Mouse (Mus musculus) kidney, adult 9 months (tissue): ENCODE results near the gene Rbbp4.
"Not testable (repeated sequence)": the region's sequence is repeated elsewhere in the genome, so short reads cannot be mapped to it uniquely, and the experiment has no call there.

Experiments
- DNase-seq: peaks from one replicate; pipeline ENCODE4 v3.0.0; 2022

Rbbp4 gene

DNA sequence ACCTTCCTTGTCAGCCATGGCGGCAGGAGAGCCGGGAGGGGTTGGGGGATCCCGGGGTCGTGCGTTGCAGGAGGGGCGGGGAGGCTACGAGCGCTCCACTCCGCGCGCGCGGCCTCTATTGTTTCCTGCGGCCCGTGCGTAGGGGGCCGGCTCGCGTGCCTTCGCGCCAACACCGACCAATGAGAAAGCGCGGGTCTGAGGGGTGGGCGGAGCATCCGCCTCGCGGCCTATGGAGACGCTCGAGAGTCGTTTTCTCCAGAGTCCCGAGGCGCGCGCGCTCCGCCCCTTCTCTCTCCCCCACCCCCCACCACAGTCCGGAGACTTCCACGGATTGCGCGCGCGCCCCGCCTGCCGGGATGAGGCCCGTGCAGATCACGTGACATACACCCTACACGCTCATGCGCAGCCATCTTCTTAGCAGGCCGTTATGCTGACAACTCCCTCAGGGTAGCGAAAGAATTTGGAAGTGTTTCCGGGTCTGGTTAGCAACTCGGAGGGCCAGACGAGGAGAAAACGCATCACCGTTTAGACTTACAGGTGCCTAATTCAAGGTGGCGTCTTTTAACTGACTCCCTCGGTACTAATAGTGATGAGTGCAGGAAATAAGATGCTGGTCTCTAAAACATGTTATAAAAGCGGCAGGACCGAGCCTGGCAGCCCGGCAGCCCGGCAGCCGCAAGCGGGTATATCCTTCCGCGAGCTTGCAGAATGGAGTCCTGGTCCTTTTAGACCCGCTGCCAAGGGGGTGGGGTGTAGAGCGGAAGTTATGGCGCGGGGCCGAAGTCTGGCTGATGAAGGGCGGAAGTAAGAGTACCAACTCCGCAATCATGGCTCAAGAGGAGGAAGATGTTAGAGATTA is at the start of gene Rbbp4, which contains the start of gene Zbtb8os:
Gene Rbbp4, minus strand, starts transcription at position 155 of the 859 bp plus-strand sequence.
Gene Zbtb8os, plus strand, starts transcription at position 480 of the 859 bp plus-strand sequence.
- peak; percentile 97 for DNase-seq

DNA sequence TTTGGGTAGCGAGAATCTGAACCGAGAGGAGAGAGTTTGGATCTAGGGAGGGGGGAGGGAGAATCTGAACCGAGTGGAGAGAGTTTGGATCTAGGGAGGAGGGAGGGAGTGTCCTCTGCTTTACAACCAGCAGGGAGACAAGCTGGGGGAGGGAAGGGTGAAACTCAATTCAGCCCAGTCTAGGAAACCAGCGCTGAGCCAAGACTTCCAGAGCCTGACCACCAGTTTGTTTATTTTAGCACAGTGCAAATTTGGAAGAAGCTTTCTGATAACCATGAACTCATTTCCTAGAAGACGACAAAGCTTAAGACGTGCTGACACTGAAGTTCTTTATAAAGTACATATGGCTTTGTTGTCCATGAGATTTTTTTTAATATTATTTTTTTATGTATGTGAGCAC is 49.3 kb upstream of the Rbbp4 start:
- DNase-seq: peak; percentile 40

- DNase-seq: no peak
Measured at GRCm38 (mm10) chr4:129383586-129383985, 48.4 kb upstream of the Rbbp4 start.

DNA sequence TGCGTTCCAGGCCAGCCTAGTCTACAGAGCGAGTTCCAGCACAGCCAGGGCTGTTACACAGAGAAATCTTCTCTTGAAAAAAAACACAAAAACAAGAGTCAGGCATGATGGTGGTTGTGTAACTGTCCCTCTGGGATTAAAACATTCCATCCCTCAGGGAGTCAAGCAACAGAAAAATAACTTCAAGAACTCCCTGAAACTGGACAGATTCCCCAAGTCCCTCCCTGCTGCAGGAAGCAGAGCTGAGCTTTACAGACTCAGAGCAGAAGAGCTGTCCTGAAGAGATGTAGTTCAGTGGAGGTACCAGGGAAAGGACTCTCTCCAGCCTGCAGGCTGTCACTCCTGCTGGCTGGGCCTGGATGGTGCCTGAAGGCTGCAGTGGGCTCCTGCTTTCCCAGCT is 47.3 kb upstream of the Rbbp4 start:
- DNase-seq: peak; percentile 31

DNA sequence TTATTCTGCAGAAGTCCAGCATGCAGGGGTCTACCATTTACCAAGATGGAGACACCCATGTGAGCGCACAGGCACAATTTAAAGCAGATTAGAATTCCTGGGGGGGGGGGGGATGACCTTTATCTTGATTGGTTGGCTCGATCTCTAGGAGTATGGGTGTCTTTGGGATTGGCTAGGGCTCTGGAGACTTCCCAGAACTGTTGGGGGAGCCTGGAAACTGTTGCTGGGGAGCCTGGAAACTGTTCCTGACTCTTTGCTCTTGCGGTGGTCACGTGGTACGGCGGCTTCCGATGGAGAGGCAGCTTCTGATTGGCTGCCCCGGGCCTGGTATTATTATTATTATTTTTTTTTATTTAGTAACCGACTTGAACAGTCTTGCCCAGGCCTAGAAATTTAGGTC is 46.9 kb upstream of the Rbbp4 start:
- DNase-seq: no peak

DNA sequence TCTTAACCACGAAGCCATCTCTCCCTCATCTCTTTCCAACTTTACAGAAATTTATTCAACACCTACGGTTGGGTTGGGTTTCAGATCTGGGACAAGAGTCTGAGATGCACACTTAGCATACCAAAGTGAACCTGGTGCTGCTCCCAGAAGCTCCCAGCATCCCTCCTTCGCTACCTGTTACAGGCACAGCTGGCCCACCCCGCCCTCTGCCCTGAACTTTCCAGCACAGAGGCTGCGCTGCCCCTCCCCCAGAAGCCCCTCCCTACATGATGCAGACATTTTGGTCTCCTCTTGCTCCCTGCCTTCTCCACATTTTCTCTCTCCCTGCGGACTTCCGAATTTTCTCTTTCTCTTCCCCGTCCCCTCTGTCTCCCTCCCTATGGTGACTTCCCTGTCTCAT is 46.0 kb upstream of the Rbbp4 start:
- no peak for DNase-seq

GRCm38 (mm10) chr4:129379805-129380204 is 44.6 kb upstream of the Rbbp4 start:
- no peak for DNase-seq

DNA sequence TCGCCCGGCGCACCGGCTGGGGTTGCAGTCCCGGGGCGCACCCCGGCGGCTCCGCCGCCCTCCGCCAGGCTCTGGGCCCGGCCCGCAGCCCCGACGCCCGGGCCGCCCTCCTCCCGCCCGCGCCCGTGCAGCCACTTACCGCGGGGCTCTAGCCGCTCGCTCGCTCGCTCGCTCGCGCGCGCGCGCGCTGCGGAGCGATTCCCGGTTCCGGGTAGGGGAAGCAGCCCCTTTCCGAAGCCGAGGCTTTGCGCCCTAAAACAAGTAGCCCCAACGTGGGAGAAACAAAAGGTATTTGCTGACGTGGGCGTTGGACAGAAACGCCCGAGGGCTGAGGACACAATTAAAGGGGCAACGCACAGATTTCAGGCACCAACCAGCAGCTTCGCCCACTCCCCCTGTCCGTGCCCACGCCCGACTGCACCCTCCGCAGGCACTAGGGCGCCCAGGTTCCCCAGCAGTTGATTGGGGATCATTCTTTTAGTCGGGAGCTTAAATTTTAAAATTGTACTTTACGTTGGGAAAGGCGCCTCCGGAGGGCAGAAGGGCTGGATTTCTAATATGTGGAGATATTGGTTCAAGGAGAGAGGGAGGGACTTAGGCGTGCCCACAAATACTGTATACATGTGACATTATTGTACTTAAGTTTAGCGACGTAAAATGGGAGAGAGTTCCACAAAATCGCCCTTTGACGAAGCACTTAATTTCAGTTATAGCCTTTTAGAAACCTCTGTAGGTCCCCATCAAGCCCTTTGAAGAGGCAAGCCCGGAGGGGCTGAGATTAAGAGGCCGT is 42.6 kb upstream of the Rbbp4 start, which contains the start of gene Zbtb8a:
Gene Zbtb8a, minus strand, starts transcription at position 516 of the 790 bp plus-strand sequence.
- DNase-seq: peak; percentile 43

GRCm38 (mm10) chr4:129376961-129377545 is 41.9 kb upstream of the Rbbp4 start:
- DNase-seq: peak; percentile 44

GRCm38 (mm10) chr4:129375821-129376220 is 40.7 kb upstream of the Rbbp4 start:
- no peak for DNase-seq

- DNase-seq: no peak
Measured at GRCm38 (mm10) chr4:129375000-129375399, 39.8 kb upstream of the Rbbp4 start.

- DNase-seq: no peak
Measured at GRCm38 (mm10) chr4:129374219-129374755, 39.1 kb upstream of the Rbbp4 start.

DNA sequence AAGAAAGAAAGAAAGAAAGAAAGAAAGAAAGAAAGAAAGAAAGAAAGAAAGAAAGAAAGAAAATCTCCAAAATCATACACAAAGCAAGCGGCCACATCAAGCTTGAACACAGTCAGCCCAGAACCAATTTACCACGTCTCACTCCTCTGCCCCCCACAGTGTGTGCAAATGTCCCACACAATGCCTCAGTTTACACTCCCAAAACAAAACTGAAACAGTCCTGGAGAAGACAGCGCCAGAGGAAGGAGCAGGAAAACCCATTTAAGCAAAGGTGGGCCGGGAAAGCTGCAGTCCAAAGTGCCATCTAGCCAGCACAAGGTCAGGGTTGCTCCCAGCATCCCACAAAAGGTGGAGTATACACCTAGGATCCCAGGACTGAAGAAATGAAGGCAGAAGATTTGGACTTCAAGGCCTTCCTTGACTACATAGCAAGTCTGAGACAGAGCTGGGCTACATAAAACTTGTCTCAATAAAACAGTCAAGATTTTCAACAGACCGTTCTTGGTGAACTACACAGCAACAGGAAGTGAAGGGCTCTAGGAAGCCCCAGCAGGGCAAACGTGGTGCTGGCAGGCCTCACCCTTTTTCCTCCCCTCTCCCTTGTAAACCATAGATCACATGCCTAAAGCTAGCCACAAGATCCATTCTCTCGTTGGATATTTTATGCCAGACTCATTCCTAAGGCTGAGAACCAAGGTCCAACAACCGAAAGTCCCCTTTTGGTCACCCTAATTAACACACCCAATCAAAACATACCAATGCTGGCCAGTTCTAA is 38.2 kb upstream of the Rbbp4 start:
- no peak for DNase-seq

DNA sequence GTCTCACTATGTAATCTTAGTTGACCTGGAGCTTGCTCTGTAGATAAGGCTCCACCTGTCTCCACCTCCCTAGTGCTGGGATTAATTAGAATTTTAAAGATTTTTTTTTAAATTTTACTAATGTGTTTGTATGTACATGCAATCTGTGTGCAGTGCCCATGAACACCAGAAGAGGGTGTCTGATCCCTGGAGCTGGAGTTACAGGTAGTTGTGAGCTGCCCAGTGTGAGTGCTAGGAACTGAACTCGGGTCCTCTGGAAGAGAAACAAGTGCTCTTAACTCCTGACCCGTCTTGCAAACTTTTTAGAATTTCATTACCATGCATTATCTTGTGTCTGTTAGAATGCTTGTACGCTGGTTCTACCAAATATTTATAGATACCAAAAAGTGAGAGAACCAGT is 36.2 kb upstream of the Rbbp4 start:
- DNase-seq: no peak

DNA sequence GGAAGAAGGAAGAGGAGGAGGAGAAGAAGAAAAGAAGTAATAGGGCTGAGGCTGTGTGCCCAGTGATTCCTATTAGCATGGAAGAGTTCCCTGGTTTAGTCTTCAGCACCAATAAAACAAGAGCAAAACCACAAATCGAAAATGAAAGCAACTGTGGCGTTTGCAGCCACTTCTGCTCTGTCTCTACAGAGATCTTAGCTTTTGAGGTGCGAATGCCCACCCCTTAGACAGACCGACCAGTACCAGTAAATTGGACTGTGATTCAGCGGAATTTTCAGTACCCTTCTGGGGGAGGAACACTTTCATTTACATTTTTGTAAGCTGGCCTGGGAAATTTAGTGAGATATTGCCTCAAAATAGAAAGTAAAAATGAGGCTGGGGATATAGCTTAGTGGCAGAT is 30.1 kb upstream of the Rbbp4 start:
- no peak for DNase-seq

- no peak for DNase-seq
Measured at GRCm38 (mm10) chr4:129364379-129364778, 29.2 kb upstream of the Rbbp4 start.

DNA sequence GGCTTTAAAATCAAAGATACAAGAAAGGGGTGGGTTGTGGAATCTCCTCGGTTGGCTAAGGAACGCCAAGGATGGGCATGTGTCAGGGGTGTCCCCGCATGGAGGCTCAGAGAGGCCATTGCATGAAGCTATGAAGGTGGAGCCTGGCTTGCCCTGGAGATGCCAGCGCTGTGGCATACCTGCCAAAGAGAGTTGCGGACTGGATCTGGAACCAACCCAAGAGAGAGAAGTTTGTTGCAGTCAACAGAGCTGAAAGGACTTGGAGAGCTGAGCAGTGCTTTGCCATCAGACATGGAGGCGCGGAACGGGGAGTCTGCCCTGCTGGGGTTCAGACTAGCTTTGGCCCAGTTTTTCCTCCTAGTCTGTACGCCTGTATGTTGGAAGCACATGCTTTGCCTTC is 28.3 kb upstream of the Rbbp4 start:
- no peak for DNase-seq

GRCm38 (mm10) chr4:129362771-129363170 is 27.6 kb upstream of the Rbbp4 start:
- no peak for DNase-seq

- DNase-seq: not testable (repeated sequence)
Measured at GRCm38 (mm10) chr4:129362238-129362637, 27.1 kb upstream of the Rbbp4 start.

DNA sequence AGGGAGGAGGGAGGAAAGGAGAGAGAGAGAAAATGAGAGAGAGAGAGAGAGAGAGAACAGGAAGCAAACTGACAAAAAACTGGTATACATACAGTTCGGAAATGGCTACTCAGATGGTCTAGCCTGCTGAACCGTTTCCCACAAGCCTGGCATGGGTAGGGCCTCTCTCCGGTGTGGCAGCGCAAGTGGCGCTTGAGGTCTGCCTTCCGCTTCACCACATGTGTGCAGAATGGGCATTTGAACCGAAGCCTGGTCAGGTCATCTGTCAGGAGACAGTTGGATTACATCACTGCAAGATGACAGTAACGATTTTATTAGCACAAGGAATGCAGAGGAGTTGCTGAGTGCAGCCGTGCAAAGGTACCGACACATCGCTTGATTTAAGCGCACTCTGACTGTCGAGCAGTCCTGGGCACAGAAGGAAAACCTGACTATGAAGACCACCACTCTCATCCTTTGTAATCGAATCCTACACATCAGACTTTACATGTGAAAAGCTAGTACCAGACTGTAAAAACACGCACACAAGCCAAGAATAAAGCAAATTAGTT is 22.5 kb upstream of the Rbbp4 start:
- DNase-seq: no peak

DNA sequence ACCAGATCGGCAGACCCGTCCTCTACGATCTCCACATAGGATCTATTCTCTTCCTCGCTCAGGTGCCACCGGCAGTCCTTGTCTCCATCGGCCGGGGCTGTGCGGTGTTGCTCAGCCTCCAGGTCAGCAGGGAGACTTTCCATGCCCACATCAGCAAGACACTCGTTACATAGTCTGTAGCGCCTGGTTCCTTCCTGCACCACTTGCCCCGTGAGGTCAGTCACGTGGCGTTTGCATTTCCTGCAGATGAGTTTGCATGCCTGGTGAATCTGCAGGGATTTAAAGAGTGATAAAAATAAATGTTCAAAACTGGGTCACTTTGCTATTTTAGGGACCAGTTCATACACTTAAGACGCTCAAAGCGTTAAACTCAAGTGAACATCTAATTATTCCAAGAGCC is 19.1 kb upstream of the Rbbp4 start:
- no peak for DNase-seq

- no peak for DNase-seq
Measured at GRCm38 (mm10) chr4:129353176-129353575, 18.0 kb upstream of the Rbbp4 start.
